Mouse (Mus musculus) bone marrow, adult 2 months (tissue): ENCODE data around the gene Manba. TPM values are rescaled to one million over a fixed set of nuclear protein-coding genes. Genes with fewer than 3 reads are reported as not detected.
"Not testable (repeated sequence)": the region's sequence is repeated elsewhere in the genome, so short reads cannot be mapped to it uniquely, and the experiment has no call there.

ENCODE experiments used
- H3K27ac ChIP-seq: fragments of 200-500 bp; 2 replicates; pipeline ENCODE4 v1.5.1; 2012; ENCODE audit warnings: low read depth, mild to moderate bottlenecking, control low read depth, inconsistent platforms, low read length; ENCODE audit not compliant: control insufficient read depth, poor library complexity, insufficient read depth
- H3K4me1 ChIP-seq: fragments of 200-500 bp; 2 replicates; pipeline ENCODE4 v1.6.1; 2011; ENCODE audit warnings: low read length; ENCODE audit not compliant: control insufficient read depth, insufficient read depth
- H3K4me3 ChIP-seq: fragments of 200-500 bp; replicated peaks from 2 replicates; pipeline ENCODE3; 2011; ENCODE audit warnings: mild to moderate bottlenecking, low read depth, low read length, control low read depth; ENCODE audit not compliant: control insufficient read depth
- CTCF ChIP-seq: fragments of 200-500 bp; IDR thresholded peaks from 2 replicates; pipeline ENCODE4 v1.5.1; 2011; ENCODE audit warnings: low read length, control low read depth; ENCODE audit not compliant: control insufficient read depth, insufficient read depth
- POLR2A ChIP-seq: fragments of 200-500 bp; IDR thresholded peaks from 2 replicates; pipeline ENCODE4 v1.6.1; 2011; ENCODE audit warnings: low read depth, mild to moderate bottlenecking, control low read depth, low read length, borderline replicate concordance; ENCODE audit not compliant: control insufficient read depth
- WGBS: fragments of 180-500 bp; shearing (Covaris S2); methylation state at CpG from one replicate; pipeline ENCODE4 v1.1.7; 2018; 5-methylcytosine and 5-hydroxymethylcytosine counted together
- polyA plus RNA-seq: library from polyadenylated mRNA; stranded (reverse); fragments of >200 nt; gene quantifications from 2 replicates; pipeline ENCODE4 v1.2.4, GENCODE M21; 2011; ENCODE audit warnings: low replicate concordance; ENCODE audit not compliant: missing spikeins, insufficient read depth, insufficient read length

Gene Manba
- polyA plus RNA-seq, 1 experiment = 21.0 TPM

- 79% methylated on average over 11 of the region's 11 CpGs for WGBS
- Histone ChIP-seq H3K4me1 (no peaks in the 10 kb centered on the region), H3K27ac (no peak overlapping the region), H3K4me3 (no peak overlapping the region)
- TF ChIP-seq CTCF = no peak
- no peak for TF ChIP-seq POLR2A
Measured at GRCm38 (mm10) chr3:135513270-135513669, 27.9 kb downstream of the Manba start.

GRCm38 (mm10) chr3:135513800-135514425, 28.5 kb downstream of the Manba start:
- Histone ChIP-seq H3K4me1 (no peaks in the 10 kb centered on the region), H3K4me3 (no peak overlapping the region), H3K27ac (no peak overlapping the region)
- 79% methylated on average over 14 of the region's 14 CpGs for WGBS
- no peak for TF ChIP-seq POLR2A
- TF ChIP-seq CTCF = no peak

GRCm38 (mm10) chr3:135515246-135515645, 29.8 kb downstream of the Manba start:
- H3K4me1 ChIP-seq = no peaks in the 10 kb centered on the region
- H3K27ac ChIP-seq = no peak overlapping the region
- 83% methylated on average over 5 of the region's 5 CpGs for WGBS
- H3K4me3 ChIP-seq = no peak overlapping the region
- TF ChIP-seq CTCF = no peak
- no peak for TF ChIP-seq POLR2A

GRCm38 (mm10) chr3:135516891-135517290, 31.5 kb downstream of the Manba start:
- Histone ChIP-seq H3K27ac (no peak overlapping the region), H3K4me3 (no peak overlapping the region), H3K4me1 (no peaks in the 10 kb centered on the region)
- TF ChIP-seq CTCF = no peak
- TF ChIP-seq POLR2A = no peak
- WGBS = 59% methylated on average over 6 of the region's 6 CpGs

GRCm38 (mm10) chr3:135518882-135519281, 33.5 kb downstream of the Manba start:
- Histone ChIP-seq H3K4me3 (no peak overlapping the region), H3K4me1 (no peaks in the 10 kb centered on the region), H3K27ac (no peak overlapping the region)
- WGBS = 87% methylated on average over 5 of the region's 5 CpGs
- no peak for TF ChIP-seq CTCF
- no peak for TF ChIP-seq POLR2A

GRCm38 (mm10) chr3:135519584-135519983, 34.2 kb downstream of the Manba start:
- Histone ChIP-seq H3K27ac (no peak overlapping the region), H3K4me3 (no peak overlapping the region), H3K4me1 (no peaks in the 10 kb centered on the region)
- WGBS = 78% methylated on average over 6 of the region's 6 CpGs
- TF ChIP-seq CTCF = no peak
- no peak for TF ChIP-seq POLR2A

GRCm38 (mm10) chr3:135521963-135522362, 36.6 kb downstream of the Manba start:
- no peak overlapping the region for H3K4me3 ChIP-seq
- H3K4me1 ChIP-seq = no peaks in the 10 kb centered on the region
- no peak for TF ChIP-seq POLR2A
- TF ChIP-seq CTCF = no peak
- 58% methylated on average over 4 of the region's 4 CpGs for WGBS
- H3K27ac ChIP-seq = no peak overlapping the region

GRCm38 (mm10) chr3:135522618-135523355, 37.4 kb downstream of the Manba start:
- Histone ChIP-seq H3K27ac (no peak overlapping the region), H3K4me1 (no peaks in the 10 kb centered on the region), H3K4me3 (no peak overlapping the region)
- no peak for TF ChIP-seq POLR2A
- WGBS = 64% methylated on average over 16 of the region's 16 CpGs

GRCm38 (mm10) chr3:135524900-135525299, 39.5 kb downstream of the Manba start:
- WGBS = 80% methylated on average over 2 of the region's 2 CpGs

More at GRCm38 (mm10) chr3:135524900-135525299, 39.5 kb downstream of the Manba start:
- H3K4me1 ChIP-seq, H3K27ac ChIP-seq, H3K4me3 ChIP-seq: not testable (repeated sequence)
